15 mouse cellular contexts compared by ENCODE assay signal in genomic region chr11:57194746-57195145, GRCm38 (mm10).
"Had no signal": no experiment of that assay in that cellular context is flagged by ENCODE, and none has a peak within 500 bp of the region (broad histone marks: within the 10 kb centered on the region; RNA-seq: fewer than 3 reads in every experiment).

No protein-coding gene starts in this region.

- H3K4me3 ChIP-seq: kidney, embryonic 15.5 days; limb, embryonic 15.5 days; liver, embryonic 12.5 days; midbrain, embryonic 15.5 days; neural tube, embryonic 13.5 days; stomach, embryonic 15.5 days had no signal

- H3K4me1 ChIP-seq: kidney, embryonic 15.5 days; limb, embryonic 15.5 days; liver, embryonic 12.5 days; stomach, embryonic 15.5 days had no signal

- H3K27me3 ChIP-seq: kidney, embryonic 15.5 days; limb, embryonic 15.5 days; liver, embryonic 12.5 days; midbrain, embryonic 15.5 days; neural tube, embryonic 13.5 days; stomach, embryonic 15.5 days had no signal

- H3K36me3 ChIP-seq: kidney, embryonic 15.5 days; limb, embryonic 15.5 days; liver, embryonic 12.5 days; midbrain, embryonic 15.5 days; neural tube, embryonic 13.5 days; stomach, embryonic 15.5 days had no signal

- H3K9me3 ChIP-seq: kidney, embryonic 15.5 days; limb, embryonic 15.5 days; liver, embryonic 12.5 days; midbrain, embryonic 15.5 days; neural tube, embryonic 13.5 days; stomach, embryonic 15.5 days had no signal

- H3K27ac ChIP-seq: kidney, embryonic 15.5 days; limb, embryonic 15.5 days; liver, embryonic 12.5 days; midbrain, embryonic 15.5 days; neural tube, embryonic 13.5 days; stomach, embryonic 15.5 days had no signal

- DNase-seq: kidney, adult 2 months; kidney, postnatal 14 days; layer of hippocampus, postnatal 36 days; lung, embryonic 14.5 days; lung, postnatal 10 days; lung, postnatal 4 days; right cerebral cortex, adult 18-20 months; right cerebral cortex, postnatal 4 days; thymus, postnatal 36 days had no signal
